Mouse (Mus musculus): ENCODE data around the gene Fam151a.
"Not testable (repeated sequence)": the region's sequence is repeated elsewhere in the genome, so short reads cannot be mapped to it uniquely, and the experiment has no call there.

Gene Fam151a

DNA sequence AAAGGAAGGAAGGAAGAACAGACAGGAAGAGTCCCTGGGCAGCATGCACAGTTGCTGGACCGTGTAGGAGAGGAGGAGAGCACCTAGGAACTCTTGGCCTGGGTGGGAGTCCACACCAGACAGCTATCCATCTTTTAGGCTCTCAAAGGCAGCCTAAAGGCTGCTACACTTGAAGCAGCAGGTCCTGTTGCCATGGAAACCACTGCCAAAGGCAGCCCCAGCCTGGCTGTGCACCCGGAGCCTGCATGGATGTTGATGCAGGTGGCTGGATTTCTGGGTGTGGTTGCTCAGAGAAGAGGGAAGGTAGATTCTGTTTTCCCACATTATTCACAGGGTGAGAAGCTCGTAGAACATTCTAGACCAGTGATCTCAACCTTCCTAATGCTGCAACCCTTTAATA, 43.3 kb downstream of the Fam151a start:
- peak; percentile 63 to 66 for DNase-seq (ENCODE audit: low spot score in 2 of 2)

DNA sequence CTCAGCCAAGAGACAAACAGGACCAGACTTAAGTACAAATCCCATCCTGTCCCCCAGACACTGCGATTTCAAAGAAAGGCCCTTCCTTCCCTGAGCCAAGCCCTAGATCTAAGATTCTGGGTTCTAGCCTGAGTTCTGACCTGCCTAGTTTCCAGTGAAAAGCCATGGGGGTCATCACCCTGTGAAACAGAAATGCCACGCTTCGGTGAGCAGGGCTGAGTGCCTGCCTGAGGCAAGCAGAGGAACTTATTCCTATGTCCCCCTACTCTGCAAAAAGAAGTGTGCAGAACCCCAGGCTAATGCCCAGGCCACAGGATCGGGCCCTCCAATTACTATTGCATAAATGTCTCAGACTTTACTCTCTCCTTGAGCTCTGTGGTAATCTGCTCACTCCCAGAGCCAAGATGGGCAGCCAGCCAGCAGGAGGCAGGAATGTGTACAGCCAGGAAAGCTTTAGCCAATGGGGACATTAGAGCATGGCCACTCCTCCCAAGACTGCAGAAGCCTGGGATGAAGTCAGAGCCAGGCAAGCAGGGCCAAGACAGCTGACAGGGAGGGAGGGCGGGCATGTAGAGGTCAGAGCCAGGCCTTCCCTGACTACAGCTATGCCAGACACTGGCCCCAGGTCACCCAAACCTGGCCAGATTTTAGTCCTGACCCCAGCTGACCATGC, 44.6 kb downstream of the Fam151a start:
- peak; percentile 84 to 86 for DNase-seq (ENCODE audit: low spot score in 2 of 2)

DNA sequence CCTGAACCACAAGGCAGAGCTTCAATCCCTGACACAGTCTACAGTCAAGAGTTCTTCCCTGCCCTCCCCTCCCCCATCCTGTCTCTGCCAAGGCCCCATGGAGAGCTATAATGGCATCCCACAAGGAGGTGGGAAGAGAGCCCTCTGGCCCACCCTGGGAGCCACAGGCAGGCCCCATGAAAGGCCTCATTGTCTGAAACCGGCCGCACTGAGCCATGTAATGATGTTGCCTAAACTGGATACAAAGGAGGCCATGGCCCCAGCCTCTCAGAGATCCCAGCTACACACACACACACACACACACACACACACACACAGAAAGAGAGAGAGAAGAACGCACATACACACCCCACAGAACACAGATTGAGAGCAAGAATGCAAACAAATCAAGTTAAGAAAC, 46.4 kb downstream of the Fam151a start:
- peak in 1 of 2 experiments; percentile 35 for DNase-seq (ENCODE audit: low spot score in 2 of 2)

- DNase-seq (ENCODE audit: low spot score in 2 of 2), result no peak
Observed at GRCm38 (mm10) chr4:106783137-106783536, 49.4 kb downstream of the Fam151a start.

DNA sequence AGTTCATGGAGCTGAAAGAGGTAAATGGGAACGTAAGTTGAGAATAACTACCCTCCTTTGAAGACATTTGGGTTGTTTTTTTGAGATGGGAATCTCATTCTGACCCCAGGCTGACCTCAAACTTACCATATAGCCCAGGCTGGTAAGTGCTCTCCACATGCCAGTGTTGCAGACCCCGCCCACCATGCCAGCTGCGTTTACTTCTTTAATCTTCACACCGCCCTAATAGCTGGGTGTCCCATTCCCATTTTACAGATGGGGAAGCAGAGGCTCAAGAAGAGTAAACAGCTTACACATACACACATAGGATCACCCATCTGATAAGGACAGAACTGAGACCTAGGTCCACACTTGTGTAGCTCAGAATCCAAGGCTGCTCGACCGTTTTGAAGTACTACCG, 51.1 kb downstream of the Fam151a start:
- DNase-seq (ENCODE audit: low spot score in 2 of 2), result no peak

DNA sequence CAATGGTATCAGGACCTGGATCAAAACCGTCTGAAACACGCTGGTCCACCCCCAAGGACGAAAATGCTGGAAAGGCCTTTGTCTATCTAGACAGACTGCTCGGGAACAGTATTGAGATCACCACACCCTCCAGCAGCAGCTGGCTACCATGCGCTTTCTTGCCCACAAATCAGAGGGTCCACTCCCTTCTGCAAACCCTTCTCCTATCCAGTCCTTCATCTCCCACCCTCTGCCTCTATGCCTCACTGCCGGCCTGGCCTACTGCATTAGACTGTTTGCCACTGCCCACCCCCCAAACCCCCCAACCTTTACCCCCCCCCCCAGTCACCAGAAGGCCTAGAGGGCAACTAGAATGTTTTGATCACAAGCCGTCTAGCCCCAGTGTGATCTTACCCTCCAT, 51.7 kb downstream of the Fam151a start:
- no peak for DNase-seq (ENCODE audit: low spot score in 2 of 2)

DNA sequence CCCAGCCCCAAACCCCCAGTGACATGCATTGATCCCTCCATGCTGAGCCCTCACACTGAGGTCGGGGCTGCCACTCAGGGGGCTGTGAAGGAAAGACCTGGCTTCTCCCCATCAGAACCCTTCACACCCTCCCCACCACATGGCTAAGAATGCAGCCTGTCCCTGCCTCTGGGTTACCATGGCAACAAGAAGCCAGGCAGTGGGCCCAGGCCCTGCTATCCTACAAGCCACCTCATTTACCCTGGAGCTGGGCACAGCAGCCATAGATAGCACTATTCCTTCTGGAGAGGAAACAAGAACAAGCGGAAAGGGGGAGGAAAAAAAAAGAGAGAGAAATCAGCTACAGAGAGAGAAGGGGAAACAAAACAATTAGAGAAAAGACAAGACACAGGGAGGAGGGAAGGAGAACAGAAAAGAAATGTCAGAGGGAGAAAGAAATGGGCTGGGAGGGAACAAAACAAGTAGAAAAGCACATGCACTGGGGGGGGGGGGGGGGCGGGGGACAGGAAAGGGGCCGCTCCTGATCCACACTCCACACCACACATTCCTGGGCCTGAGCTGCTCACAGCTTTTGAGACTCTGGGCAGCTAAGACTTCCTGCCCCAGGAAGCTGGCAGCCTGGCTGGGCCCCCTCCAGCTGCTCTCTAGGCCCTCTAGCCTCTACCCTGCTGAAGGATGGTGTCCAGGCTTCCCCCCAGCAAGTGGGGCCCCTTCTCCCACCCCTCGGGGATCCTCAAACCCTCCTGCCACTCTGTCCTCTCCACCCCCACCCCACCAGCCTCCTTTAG, 52.3 kb downstream of the Fam151a start:
- peak; percentile 79 to 89 for DNase-seq (ENCODE audit: low spot score in 2 of 2)

GRCm38 (mm10) chr4:106787830-106788229, 54.1 kb downstream of the Fam151a start:
- no peak for DNase-seq (ENCODE audit: low spot score in 2 of 2)

DNA sequence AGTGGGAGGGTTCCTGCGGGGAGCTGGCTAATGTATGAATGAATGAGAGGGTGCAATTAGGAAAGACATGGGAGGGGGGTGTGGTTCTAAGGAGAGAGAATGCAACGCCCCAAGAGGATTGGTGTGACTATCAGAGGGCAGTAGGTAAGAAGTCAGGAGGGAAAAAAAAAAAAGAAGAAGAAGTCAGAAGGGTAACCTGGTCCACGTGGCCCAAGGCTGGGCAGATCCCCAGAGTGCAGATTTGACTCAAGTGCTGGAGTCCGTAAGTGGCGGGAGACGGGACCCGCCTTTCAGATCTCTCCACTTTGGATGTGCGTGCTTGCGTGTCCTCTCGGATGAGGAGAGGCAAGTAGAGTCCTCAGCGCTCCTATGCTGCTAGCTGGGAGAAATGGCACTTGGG, 54.9 kb downstream of the Fam151a start:
- DNase-seq (ENCODE audit: low spot score in 2 of 2), result no peak

- peak in 1 of 2 experiments; percentile 43 for DNase-seq (ENCODE audit: low spot score in 2 of 2)
Observed at GRCm38 (mm10) chr4:106789705-106790104, 56.0 kb downstream of the Fam151a start.

DNA sequence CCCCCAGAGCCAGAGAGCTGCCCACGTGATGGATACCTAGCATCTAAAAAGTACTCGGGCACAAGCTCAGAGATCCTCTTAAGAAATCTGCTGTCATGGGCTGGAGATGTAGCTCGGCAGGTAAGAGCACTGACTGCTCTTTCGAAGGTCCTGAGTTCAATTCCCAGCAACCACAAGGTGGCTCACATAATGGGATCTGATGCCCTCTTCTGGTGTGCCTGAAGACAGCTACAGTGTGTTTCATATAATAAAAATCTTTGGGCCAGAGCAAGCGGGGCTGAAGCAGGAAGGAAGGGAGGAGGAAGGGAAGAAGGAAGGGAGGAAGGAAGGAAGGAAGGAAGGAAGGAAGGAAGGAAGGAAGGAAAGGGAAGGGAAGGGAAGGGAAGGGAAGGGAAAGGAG, 56.5 kb downstream of the Fam151a start:
- DNase-seq (ENCODE audit: low spot score in 2 of 2), result not testable (repeated sequence)

DNA sequence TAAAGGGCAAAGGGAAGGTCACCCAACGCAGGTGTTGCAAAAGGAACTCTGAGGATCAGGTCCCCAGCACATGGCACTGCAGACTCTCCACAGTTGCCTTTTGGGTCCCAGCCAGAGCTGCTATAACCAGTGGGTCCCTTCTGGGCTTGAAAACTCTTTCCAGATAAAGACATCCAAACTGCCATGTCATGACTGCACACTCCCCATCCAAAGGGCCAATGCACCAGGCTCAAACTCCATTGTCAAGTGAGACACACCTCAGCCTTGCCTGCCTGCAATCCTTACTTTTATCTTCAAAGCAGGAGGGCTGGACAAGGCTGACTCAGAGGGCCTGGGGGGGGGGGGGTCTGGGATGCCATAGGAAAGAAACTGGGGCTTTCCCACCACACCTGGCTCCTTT, 57.2 kb downstream of the Fam151a start:
- no peak for DNase-seq (ENCODE audit: low spot score in 2 of 2)

- no peak for DNase-seq (ENCODE audit: low spot score in 2 of 2)
Observed at GRCm38 (mm10) chr4:106792276-106792675, 58.6 kb downstream of the Fam151a start.

GRCm38 (mm10) chr4:106793826-106794225, 60.1 kb downstream of the Fam151a start:
- not testable (repeated sequence) for DNase-seq (ENCODE audit: low spot score in 2 of 2)

DNA sequence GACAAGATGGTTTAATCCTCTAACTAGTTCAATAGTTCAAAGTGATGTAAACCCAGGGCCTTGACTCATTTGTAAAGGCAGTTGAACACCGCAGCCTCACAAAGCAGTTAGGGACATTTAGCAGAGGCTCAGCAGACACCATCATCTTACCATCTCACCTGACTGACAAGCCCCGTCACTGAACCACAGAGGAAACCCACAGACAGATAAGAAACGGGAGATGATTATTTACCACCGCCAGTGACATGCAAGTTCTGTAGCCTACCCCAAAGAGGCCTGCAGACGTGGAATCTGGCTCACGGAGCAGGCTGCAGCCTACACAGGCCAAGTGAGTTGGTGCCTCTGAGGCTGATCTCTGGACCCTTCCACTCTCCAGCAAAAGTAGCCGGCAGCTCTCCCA, 60.6 kb downstream of the Fam151a start:
- no peak for DNase-seq (ENCODE audit: low spot score in 2 of 2)

- no peak for DNase-seq (ENCODE audit: low spot score in 2 of 2)
Observed at GRCm38 (mm10) chr4:106795289-106795688, 61.6 kb downstream of the Fam151a start.
